Mouse (Mus musculus): Measurements from ENCODE around the gene Abhd17a. TPM values are rescaled to one million over a fixed set of nuclear protein-coding genes. Genes with fewer than 3 reads are reported as not detected.

The Abhd17a gene
- total and polyA plus RNA-seq, 2 experiments: 45.7 to 194 TPM

GRCm38 (mm10) chr10:80566375-80567092 lies 23.6 kb downstream of the Abhd17a start:
- Histone ChIP-seq H3K4me1 (ENCODE audit: control insufficient read depth, insufficient read depth, low read length) (peaks cover 2% of the 10 kb centered on the region), H3K27me3 (ENCODE audit: control insufficient read depth, insufficient read depth, low read length) (no peaks in the 10 kb centered on the region), H3K79me2 (ENCODE audit: control insufficient read depth, insufficient read depth, low read length) (peaks cover 2% of the 10 kb centered on the region; the same call in 1 of the 2 replicates), H3K9ac (ENCODE audit: low read depth, low read length) (no peak overlapping the region), H3K4me3 (ENCODE audit: insufficient read depth, low read depth, low read length) (no peak overlapping the region), H3K27ac (replicated peaks; ENCODE audit: insufficient read depth, low read depth, low read length) (no peak overlapping the region), H3K36me3 (ENCODE audit: control insufficient read depth, insufficient read depth, low read length) (no peaks in the 10 kb centered on the region)
- peak; percentile 41 for DNase-seq (ENCODE audit: extremely low read depth, low read depth, low spot score)
- TF ChIP-seq CTCF (IDR thresholded peaks at IDR 0.05; ENCODE audit: low read depth, low read length) (peak; percentile 98), POLR2A (IDR thresholded peaks at IDR 0.05; ENCODE audit: extremely low read depth, insufficient read depth, low read length) (no peak)
- 35% methylated on average over 17 of the region's 17 CpGs for WGBS

- WGBS: under 1% methylated on average over 72 of the region's 72 CpGs
- TF ChIP-seq CTCF (IDR thresholded peaks at IDR 0.05; ENCODE audit: low read depth, low read length) (peak; percentile 86), POLR2A (IDR thresholded peaks at IDR 0.05; ENCODE audit: extremely low read depth, insufficient read depth, low read length) (0 out of 2 replicates have a peak, but pooled peaks have one; percentile 20)
- DNase-seq (ENCODE audit: extremely low read depth, low read depth, low spot score): peak; percentile 86
- Histone ChIP-seq H3K36me3 (ENCODE audit: control insufficient read depth, insufficient read depth, low read length) (no peaks in the 10 kb centered on the region), H3K4me1 (ENCODE audit: control insufficient read depth, insufficient read depth, low read length) (peaks cover 28% of the 10 kb centered on the region), H3K27ac (replicated peaks; ENCODE audit: insufficient read depth, low read depth, low read length) (peak within 1 kb of the TSS; percentile 91), H3K9ac (ENCODE audit: low read depth, low read length) (peak within 1 kb of the TSS; percentile 94), H3K4me3 (ENCODE audit: insufficient read depth, low read depth, low read length) (peak within 1 kb of the TSS; percentile 93), H3K79me2 (ENCODE audit: control insufficient read depth, insufficient read depth, low read length) (peaks cover 44% of the 10 kb centered on the region), H3K27me3 (ENCODE audit: control insufficient read depth, insufficient read depth, low read length) (no peaks in the 10 kb centered on the region)
These were observed 28.8 kb downstream of the Abhd17a start, which contains the start of gene Rexo1 for GRCm38 (mm10) chr10:80561116-80561944. Rexo1 (minus strand) TSS chr10:80561560.

- peak; percentile 88 for DNase-seq (ENCODE audit: extremely low read depth, low read depth, low spot score)
- H3K4me1 ChIP-seq (ENCODE audit: control insufficient read depth, insufficient read depth, low read length): peaks cover 28% of the 10 kb centered on the region
- WGBS: 1% methylated on average over 13 of the region's 13 CpGs
These were observed 29.5 kb downstream of the Abhd17a start for GRCm38 (mm10) chr10:80560621-80561020.

GRCm38 (mm10) chr10:80559431-80559830 lies 30.7 kb downstream of the Abhd17a start:
- WGBS: 72% methylated on average over 7 of the region's 7 CpGs
- Histone ChIP-seq H3K9ac (ENCODE audit: low read depth, low read length) (peak overlapping the region; percentile 38), H3K4me3 (ENCODE audit: insufficient read depth, low read depth, low read length) (peak overlapping the region; percentile 7; the same call in 1 of the 2 replicates), H3K79me2 (ENCODE audit: control insufficient read depth, insufficient read depth, low read length) (peaks cover 50% of the 10 kb centered on the region), H3K27ac (replicated peaks; ENCODE audit: insufficient read depth, low read depth, low read length) (peak overlapping the region; percentile 16; the same call in 1 of the 2 replicates), H3K27me3 (ENCODE audit: control insufficient read depth, insufficient read depth, low read length) (no peaks in the 10 kb centered on the region), H3K4me1 (ENCODE audit: control insufficient read depth, insufficient read depth, low read length) (peaks cover 28% of the 10 kb centered on the region), H3K36me3 (ENCODE audit: control insufficient read depth, insufficient read depth, low read length) (no peaks in the 10 kb centered on the region)
- TF ChIP-seq POLR2A (IDR thresholded peaks at IDR 0.05; ENCODE audit: extremely low read depth, insufficient read depth, low read length) (no peak), CTCF (IDR thresholded peaks at IDR 0.05; ENCODE audit: low read depth, low read length) (no peak)
- no peak for DNase-seq (ENCODE audit: extremely low read depth, low read depth, low spot score)

More at GRCm38 (mm10) chr10:80560621-80561020, 29.5 kb downstream of the Abhd17a start:
- no peaks in the 10 kb centered on the region for H3K36me3 ChIP-seq (ENCODE audit: control insufficient read depth, insufficient read depth, low read length)
- H3K79me2 ChIP-seq (ENCODE audit: control insufficient read depth, insufficient read depth, low read length): peaks cover 45% of the 10 kb centered on the region
- no peaks in the 10 kb centered on the region for H3K27me3 ChIP-seq (ENCODE audit: control insufficient read depth, insufficient read depth, low read length)
- H3K27ac ChIP-seq (replicated peaks; ENCODE audit: insufficient read depth, low read depth, low read length): peak overlapping the region; percentile 91
- peak overlapping the region; percentile 93 for H3K4me3 ChIP-seq (ENCODE audit: insufficient read depth, low read depth, low read length)
- TF ChIP-seq CTCF (IDR thresholded peaks at IDR 0.05; ENCODE audit: low read depth, low read length) (no peak), POLR2A (IDR thresholded peaks at IDR 0.05; ENCODE audit: extremely low read depth, insufficient read depth, low read length) (no peak)
- H3K9ac ChIP-seq (ENCODE audit: low read depth, low read length): peak overlapping the region; percentile 94

- Histone ChIP-seq H3K4me3 (ENCODE audit: insufficient read depth, low read depth, low read length) (no peak overlapping the region), H3K27me3 (ENCODE audit: control insufficient read depth, insufficient read depth, low read length) (no peaks in the 10 kb centered on the region), H3K27ac (replicated peaks; ENCODE audit: insufficient read depth, low read depth, low read length) (no peak overlapping the region), H3K9ac (ENCODE audit: low read depth, low read length) (no peak overlapping the region), H3K79me2 (ENCODE audit: control insufficient read depth, insufficient read depth, low read length) (peaks cover 65% of the 10 kb centered on the region), H3K36me3 (ENCODE audit: control insufficient read depth, insufficient read depth, low read length) (no peaks in the 10 kb centered on the region), H3K4me1 (ENCODE audit: control insufficient read depth, insufficient read depth, low read length) (peaks cover 37% of the 10 kb centered on the region)
- no peak for DNase-seq (ENCODE audit: extremely low read depth, low read depth, low spot score)
- TF ChIP-seq POLR2A (IDR thresholded peaks at IDR 0.05; ENCODE audit: extremely low read depth, insufficient read depth, low read length): no peak
- peak; percentile 84 for TF ChIP-seq CTCF (IDR thresholded peaks at IDR 0.05; ENCODE audit: low read depth, low read length)
- 29% methylated on average over 5 of the region's 5 CpGs for WGBS
These were observed 32.7 kb downstream of the Abhd17a start for GRCm38 (mm10) chr10:80557346-80557965.

Data from liver, adult 2 months (tissue).